Mouse (Mus musculus): Measurements from ENCODE around the gene Gm17617.
"Not testable (repeated sequence)": the region's sequence is repeated elsewhere in the genome, so short reads cannot be mapped to it uniquely, and the experiment has no call there.

Gm17617 gene

GRCm38 (mm10) chr13:55135382-55135781, 2.0 kb upstream of the Gm17617 start:
- DNase-seq (ENCODE audit: low spot score in 2 of 2) = no peak

DNA sequence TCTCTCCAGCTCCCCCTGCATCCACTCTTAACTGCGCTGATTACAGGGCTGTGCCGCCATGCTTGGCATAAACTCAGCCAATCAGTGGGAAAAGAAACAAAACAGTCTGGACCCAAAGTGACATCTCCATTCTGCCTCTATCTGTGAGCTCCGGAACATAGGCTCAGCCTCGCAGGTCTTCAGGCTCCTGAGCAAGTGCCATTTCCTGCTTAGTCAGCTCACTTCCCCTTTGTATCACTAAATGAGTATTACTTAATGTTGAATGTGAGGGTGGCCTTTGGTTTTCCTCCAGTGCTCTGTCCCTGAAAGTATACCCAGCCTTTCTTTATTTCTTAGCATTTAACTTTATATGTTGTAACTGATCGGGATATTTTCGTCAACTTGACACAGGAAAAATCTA, 8.4 kb downstream of the Gm17617 start:
- DNase-seq (ENCODE audit: low spot score in 2 of 2) = no peak

DNA sequence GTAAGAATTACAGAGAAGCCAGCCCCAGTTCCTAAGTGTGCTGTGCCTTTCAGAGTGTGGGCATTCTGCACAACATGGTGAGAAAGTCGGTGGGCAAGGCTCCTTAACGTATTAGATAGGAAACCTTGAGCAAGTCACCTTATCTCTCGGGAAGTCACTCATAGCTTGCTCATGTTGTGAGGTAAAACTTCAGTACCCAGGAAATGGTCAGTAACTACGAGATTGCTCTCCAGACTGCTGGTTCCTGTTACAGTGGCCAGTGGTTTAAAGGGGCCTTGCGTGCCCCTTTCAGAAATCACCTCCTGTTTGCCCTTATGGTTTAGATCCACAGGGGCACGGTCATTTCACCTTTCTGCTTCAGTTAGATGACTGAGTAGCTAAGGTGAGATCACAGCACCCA, 19.0 kb downstream of the Gm17617 start:
- no peak for DNase-seq (ENCODE audit: low spot score in 2 of 2)

DNA sequence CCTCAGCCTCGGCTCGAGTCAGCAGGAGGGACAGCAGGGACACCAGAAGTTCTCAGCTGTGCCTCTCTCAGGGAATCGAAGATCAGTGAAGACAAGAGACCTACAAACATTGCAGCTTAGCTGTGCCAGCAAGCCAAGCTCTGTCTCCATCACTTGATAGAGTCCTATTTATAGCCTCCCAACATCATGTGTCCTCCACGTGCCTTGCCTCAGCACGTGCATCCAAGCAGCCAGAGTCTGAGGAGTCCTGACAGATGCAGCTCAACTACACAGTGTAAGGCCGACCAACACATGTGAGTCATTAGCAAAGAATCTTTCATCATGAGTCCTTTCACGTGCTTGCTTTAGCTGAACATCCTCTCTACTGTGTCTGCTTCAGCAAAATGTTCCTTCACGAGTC, 25.7 kb downstream of the Gm17617 start:
- no peak for DNase-seq (ENCODE audit: low spot score in 2 of 2)

DNA sequence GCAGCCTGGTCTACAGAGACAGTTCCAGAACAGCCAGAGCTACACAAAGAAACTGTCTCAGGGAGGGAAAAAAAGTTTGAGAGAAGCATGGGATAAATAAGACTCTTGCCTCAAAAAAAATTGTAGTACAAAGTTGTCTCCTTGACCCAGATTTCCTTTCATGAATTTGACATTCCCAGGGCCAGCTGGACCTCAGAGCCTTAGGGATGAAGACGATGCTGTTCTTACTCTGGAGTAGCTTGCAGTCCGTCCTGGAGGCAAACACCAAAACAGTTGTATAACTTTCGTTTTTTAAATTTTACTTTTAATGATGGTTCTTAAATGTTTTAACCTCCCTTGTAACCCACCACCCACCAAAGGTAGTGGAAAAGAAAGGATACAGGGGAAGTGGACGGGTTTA, 26.2 kb downstream of the Gm17617 start:
- no peak for DNase-seq (ENCODE audit: low spot score in 2 of 2)

DNA sequence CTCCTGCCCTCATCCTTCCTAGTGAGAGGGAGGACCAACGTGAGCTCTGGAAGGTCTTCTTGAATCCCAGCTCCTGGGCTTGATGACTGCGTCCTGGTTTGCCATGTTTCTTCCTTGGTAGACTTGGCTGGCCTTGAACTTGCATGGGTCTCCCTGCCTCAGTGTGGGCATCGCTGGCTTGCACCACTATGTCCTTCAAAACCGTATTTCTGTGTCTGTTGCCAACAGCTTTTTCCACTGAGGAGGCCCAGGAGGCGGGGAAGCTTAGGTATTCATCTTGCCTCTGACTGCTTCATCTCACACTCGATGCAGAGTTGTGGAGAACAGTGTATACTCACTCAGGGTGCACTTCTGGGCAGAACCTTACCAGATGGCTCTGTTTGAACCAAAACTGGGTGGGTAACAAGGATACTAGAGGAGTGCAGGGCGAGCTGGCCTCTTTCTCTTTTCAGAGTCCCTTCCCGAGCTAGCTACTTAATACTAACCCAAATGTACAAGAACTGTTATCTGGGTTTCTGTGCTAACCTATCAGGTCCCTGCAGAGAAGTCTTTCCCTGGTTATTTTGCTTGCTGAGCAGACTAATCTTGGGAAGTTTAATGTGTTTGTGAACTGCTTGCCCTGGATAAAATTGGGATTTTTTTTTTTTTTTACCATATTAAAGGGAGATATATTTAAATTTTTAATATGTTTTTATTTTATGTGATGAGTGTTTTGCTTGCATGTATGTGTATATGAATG, 27.2 kb downstream of the Gm17617 start:
- no peak for DNase-seq (ENCODE audit: low spot score in 2 of 2)

- peak; percentile 97 to 98 for DNase-seq (ENCODE audit: low spot score in 2 of 2)
Observed at GRCm38 (mm10) chr13:55105045-55105952, 28.0 kb downstream of the Gm17617 start, which contains the start of gene Zfp346. Gene Zfp346, plus strand, starts transcription at chr13:55105311.

DNA sequence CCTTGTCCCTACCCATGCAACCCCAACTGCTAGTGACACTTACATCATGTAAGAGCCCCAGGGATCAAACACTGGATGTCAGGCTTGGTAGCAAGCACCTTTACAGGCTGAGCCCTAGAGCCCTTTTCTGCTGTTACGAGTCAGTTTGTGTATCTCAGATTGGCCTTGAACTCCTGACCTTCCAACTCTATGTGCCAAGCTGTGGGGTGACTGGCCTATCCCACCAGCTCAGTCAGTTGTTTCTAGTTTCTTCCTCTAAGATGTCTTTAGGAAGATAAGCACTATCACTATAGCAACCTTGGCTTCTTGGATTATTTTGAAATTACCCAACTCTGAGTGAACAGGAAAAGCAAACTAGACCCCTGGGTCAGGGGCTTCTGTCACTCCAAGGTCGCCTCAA, 30.0 kb downstream of the Gm17617 start:
- DNase-seq (ENCODE audit: low spot score in 2 of 2) = no peak

GRCm38 (mm10) chr13:55102366-55102765, 31.0 kb downstream of the Gm17617 start:
- DNase-seq (ENCODE audit: low spot score in 2 of 2) = no peak

- no peak for DNase-seq (ENCODE audit: low spot score in 2 of 2)
Observed at GRCm38 (mm10) chr13:55101627-55102026, 31.7 kb downstream of the Gm17617 start.

DNA sequence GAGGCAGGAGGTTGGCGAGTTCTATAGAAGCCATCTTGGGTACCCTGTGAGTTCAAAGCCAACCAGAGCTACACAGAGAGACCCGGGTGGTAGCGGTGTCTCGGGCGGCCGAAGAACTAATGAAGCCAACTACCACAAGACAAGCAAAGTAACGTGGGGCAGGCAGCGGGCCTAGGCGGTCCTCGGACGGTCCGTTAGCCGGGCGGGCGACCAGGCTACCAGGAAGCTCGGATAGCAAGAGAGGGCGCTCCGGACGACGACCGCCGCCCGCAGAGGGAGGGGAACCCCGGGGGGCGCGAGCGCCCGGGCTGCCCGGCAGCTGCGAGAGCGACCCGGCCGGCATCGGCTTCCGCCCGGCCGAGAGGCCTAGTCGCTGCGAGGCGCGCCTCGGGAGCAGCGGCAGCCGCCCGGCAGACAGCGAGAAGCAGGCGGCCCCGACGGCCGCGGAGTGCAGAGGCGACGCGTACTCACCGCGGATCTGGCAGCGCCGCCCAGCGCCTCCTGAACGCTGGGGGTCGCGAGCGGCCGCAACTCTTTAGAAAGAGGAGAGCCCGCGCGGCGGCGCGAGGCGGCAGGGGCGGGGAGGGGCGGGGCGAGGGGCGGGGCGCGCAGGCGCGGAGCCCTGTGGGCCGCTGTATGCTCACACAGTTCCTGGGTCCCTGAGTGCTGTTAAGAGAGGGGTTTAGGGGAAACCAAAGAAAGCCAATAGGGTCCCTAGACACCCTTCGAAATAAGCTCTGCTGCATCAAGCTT, 33.4 kb downstream of the Gm17617 start, which contains the start of gene Uimc1:
Gene Uimc1, minus strand, starts transcription at position 575 of the 753 bp plus-strand sequence.
- DNase-seq (ENCODE audit: low spot score in 2 of 2) = peak; percentile 73 to 80

DNA sequence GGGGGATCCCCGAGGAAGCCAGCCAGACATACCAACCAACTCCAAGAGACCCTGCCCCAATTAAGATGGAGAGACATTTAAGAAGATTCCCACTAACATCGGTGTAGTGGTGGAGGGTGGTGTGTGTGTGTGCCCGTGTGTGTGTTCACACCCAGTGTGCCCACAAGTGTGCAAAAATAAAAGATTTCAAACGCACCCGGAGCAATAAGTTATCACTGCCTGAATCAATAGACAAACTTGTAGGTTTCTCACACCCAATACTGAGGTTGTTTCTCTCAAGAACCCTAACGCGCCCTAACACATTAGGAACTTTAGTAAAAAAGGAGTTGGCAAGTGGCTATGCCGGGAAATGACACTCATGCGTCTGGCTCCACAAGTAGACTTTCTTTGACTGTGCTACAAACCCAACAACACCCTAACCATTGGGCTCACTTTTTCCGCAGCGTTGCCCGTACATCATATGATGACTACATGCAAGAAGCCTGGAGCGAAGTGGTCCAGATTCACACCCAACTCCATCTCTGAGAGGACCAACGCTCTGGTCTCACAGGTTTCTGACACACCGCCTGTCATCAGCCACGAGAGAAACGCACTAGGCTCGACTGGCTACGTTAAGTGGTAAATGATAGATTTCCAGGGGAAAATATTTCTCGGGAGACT, 34.2 kb downstream of the Gm17617 start:
- DNase-seq (ENCODE audit: low spot score in 2 of 2) = peak; percentile 55 to 64

DNA sequence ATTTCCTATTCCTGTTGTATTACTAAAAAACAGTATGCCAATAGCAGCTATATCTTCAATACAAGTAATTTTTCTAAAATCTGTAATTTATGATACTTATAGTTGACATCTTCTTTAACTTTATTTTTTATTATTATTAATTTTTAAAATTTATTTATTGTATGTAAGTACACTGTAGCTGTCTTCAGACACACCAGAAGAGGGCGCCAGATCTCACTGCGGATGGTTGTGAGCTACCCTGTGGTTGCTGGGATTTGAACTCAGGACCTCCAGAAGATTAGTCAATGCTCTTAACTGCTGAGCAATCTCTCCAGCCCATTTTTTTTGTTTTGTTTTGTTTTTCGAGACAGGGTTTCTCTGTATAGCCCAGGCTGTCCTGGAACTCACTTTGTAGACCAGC, 35.5 kb downstream of the Gm17617 start:
- not testable (repeated sequence) for DNase-seq (ENCODE audit: low spot score in 2 of 2)

DNA sequence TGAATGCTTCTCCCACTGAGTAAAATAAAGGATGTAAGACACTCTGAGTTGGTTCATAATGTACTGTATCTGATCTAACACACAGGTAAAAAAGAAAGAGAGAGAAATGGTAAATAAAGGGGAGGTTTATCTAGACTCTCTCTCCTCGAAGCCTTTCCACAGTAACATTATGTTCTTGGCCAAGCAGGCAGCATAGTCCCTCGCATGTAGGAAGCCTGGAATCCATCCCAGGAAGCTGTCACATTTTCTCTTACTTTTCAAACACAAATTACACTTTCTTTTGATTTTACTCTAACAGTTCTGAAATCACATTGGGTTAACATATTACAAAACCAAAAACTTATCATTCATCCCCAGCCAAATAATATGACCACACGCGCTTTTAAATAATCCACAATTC, 40.8 kb downstream of the Gm17617 start:
- DNase-seq (ENCODE audit: low spot score in 2 of 2) = no peak

Measured in natural killer cell, adult 2 months (primary cell).